Mouse (Mus musculus) central nervous system, embryonic 11.5 days (tissue): ENCODE measurements around the gene Abl2. TPM values are rescaled to one million over a fixed set of nuclear protein-coding genes. Genes with fewer than 3 reads are reported as not detected.

Source experiments
- polyA plus RNA-seq: library from polyadenylated mRNA; depleted of rRNA; stranded (reverse); fragments of >200 nt; gene quantifications from 2 replicates; pipeline ENCODE4 v1.2.3, GENCODE M21; 2012; rRNA removed

Gene Abl2
- 13.6 and 19.9 TPM in 2 replicates for polyA plus RNA-seq

DNA sequence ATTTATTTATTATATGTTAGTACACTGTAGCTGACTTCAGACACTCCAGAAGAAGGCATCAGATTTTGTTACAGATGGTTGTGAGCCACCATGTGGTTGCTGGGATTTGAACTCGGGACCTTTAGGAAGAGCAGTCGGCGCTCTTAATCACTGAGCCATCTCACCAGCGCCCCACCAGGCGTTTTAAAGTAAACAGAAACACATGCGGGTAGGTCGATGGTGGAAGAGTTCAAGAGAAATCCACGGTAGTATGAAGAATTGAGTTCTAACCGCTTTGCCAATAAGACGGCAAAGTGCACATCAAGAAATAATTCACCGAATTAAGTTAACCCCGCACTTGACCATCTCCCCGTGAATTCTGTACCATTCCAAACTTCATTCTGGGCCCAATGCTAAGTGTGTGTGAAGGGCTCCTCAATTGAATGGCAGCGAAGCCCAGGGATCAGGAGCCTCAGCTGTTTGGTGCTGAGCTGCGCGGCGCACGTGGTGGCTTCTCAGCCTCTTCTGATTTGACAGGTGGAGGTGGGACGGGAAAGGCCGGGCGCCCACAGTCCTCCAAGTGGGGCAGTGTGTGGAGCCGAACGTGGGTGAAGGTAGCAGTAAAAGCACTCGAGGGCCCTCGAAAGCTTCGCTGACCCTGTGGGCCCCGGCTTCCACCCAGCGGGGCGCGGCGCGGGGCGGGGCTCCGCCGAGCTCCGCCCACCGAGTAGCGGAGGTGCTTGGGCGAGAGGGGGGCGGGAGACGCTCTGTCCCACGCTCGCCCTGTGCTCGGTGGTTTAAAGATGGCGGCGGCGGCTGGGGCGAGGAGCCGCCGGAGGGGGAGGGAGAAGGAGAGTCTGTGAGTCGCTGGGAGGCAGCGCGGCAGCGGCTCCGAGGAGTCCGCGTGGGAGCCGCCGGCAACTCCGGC lies at the start of gene Abl2:
TSS of gene Abl2 (plus strand) at position 763 of the 907 bp plus-strand sequence.

DNA sequence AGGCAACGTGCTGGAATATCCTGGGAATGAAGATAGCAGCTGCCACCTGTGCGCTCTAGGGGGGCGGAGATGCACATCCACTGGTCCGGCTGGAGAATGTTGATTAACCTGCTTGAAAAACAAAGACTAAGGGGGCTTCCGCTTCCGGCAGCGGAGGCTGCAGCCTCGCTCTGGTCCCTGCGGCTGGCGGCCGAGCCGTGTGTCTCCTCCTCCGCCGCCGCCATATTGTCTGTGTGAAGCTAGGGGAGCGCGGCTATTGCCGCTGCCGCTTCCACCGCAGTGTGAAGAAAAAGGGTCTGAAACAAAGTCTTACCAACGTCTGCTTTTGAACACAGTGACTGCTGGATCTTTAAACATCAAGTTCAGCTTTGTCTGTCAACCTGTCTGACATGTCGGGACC lies 34.7 kb upstream of the Abl2 start, which contains the start of gene Gm10031:
TSS of gene Gm10031 (plus strand) at position 171 of the 400 bp plus-strand sequence.

DNA sequence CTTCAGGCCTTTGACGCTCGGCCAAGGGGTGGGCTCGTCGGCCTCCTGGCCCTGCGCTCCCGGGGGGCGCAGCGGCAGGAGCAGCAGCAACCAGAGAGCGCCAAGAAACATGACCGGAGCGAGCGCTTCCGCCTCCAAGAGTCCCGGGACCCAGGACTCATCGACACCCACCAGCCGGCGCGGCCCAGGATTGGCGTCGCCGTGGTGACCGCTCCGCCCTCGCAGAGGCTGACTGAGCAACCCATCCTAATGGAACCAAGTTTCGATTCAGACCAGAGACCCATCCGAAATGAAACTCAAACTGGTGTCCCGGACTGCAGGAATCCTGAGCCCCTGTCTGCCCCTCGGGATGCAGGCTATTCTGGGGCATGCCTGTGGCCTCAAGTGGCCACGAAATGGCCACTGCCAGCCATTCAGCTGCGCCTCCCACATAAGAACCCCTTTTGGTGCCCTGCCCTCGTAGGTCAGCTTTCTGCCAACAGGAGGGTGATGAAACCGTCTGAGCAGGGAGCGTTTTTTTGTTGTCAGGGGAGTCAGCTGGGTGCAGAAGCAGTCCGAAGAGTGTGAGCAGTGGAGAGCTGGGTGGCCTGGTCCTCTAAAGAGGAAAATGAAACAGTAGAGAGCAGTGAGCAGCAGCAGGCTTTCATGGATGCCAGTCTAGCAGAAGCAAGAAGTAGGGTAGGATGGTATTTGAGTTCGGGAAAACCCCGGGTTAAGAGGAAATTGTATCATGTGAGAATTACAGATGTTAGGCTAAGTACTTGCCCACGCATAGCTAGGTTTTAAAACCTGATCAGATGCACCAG lies 115.8 kb downstream of the Abl2 start, which contains the start of gene Tor3a:
TSS of gene Tor3a (minus strand) at position 162 of the 806 bp plus-strand sequence.

Other genes starting within 250 kb of the Abl2 start
- 0.06 and 0.10 TPM in 2 replicates for gene Nphs2, start 248.1 kb upstream of the Abl2 start, polyA plus RNA-seq
- gene Gm2000, start 192.7 kb upstream of the Abl2 start, polyA plus RNA-seq = 51.6 and 64.3 TPM in 2 replicates
- gene Axdnd1, start 137.6 kb upstream of the Abl2 start, polyA plus RNA-seq = 0.18 and 0.68 TPM in 2 replicates
- 18.5 and 27.6 TPM in 2 replicates for gene Soat1, start 84.5 kb upstream of the Abl2 start, polyA plus RNA-seq
- gene Gm10031, start 34.8 kb upstream of the Abl2 start, polyA plus RNA-seq = 3.6 and 6.5 TPM in 2 replicates
- gene Tor3a, start 115.6 kb downstream of the Abl2 start, polyA plus RNA-seq = 2.7 TPM in 2 replicates
- 24.8 and 26.1 TPM in 2 replicates for gene Fam20b, start 160.3 kb downstream of the Abl2 start, polyA plus RNA-seq